Mouse (Mus musculus) embryo, embryonic 9.5 days (tissue): Measurements from ENCODE around the gene Igfn1.

ENCODE experiments used
- DNase-seq: peaks from one replicate; pipeline ENCODE4 v3.0.0-alpha.2; 2017; ENCODE audit errors: extremely low spot score

Gene Igfn1

DNA sequence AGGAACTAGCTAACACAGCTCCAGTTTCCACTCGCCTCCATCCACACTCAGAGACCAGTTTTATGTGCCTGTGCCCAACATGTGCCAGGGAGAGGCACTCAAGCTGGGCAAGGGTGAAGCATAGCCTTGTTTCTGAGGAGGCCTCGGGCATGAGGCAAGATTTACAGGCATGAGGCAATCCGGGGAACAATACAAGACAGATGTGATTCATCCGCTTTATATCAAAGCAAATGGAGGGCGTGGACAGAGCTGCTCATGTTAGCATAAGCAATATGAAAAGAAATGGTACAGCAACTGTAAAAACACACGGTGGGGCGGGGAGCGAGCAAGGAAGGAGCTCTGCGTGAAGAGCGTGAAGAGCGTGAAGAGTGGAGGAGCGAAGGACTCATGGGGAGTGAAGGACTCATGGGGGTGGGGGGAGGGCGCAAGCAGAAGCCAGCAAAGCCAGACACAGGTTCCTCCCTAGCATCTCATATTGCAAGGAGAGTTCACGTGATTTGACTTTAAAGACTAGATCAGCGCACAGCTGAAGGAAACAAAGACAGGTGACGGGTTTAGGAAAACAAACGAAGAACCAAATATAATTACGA, 72.3 kb downstream of the Igfn1 start:
- DNase-seq, result no peak

DNA sequence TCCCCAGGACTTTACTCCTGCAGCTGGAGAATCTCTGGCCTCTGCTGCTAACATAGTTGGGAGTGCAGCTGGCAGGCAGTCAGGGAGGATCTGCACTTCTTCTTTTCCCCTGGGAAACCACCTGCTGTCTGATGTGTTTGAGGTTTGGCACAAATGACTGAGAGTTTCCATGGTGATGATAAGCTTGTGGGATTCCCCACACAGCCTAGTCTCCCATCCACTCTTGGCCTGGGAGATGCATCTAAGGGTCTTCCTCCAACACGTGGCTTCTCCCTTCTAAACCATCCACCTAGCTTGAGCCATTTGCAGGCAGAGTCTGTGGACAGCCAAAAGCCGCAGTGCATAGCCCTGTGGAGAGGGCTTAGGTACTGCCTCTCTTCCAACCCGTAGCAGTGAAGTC, 76.3 kb downstream of the Igfn1 start:
- DNase-seq, result no peak

DNA sequence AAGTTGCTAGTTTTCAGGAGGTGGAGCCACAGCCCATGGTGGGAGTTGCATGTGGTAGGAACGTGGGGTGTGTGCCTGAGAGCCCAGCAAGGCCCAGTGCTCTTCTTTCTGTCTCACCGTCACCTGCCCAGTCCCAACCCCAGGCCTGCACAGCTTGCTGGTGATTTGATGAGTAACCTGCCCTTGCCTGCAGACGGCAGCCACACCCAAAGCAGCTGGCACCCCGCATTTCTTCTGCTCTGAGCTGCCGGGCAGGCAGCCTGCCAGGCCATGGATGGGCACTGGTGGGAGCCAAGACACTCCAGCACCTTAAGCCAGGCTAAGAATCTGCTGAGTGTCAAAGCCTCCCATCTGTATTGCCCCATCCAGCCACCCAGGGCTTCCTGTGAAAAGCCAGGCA, 80.3 kb downstream of the Igfn1 start:
- no peak for DNase-seq

DNA sequence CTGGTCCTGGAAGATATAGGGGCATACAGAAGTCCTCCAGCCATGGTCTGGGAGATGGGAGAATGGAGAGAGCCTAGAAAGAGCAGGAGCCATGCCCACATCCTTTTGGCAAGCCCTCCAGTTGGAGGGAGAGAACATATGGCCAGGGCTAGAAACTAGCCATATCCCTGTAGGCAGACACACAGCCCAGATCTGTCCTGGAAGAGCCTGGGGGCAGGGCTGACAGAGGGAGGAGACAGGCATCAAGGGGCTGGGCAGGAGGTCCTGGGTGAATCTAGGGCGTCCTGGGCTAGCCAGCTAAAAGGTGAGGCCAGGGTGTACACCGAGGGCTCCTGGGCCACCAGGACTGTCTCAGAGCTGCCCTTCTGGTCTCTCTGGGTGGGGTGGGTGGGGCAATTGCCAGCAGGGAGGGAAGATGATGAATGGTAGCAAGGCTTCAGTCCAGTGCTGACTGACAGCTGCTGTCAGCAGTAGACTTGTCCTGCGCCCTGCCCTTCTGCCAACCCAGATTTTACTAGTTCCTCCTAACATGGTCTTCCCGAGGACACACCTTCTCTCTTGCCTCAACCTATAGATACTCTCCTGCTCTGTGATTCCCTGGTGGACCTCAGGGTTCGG, 81.7 kb downstream of the Igfn1 start:
- DNase-seq, result no peak

DNA sequence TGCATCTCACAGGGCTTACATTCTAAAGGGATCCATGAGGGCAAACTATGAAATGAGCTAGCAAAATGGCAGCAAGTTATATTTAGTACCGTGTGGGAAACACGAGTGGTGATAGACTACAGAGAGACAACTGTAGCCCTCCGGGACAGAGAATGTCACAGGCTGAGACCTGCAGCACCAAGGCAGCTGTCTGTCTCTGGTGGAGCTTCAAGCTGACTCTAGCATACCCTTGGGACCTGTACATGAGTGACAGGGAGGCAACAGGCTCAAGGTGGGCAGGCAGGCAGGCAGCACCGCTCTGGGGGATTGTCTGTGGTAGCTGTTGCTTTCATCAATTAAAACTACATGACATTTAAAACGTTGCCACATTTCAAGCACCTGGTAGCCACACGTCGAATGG, 82.9 kb downstream of the Igfn1 start:
- DNase-seq, result no peak

DNA sequence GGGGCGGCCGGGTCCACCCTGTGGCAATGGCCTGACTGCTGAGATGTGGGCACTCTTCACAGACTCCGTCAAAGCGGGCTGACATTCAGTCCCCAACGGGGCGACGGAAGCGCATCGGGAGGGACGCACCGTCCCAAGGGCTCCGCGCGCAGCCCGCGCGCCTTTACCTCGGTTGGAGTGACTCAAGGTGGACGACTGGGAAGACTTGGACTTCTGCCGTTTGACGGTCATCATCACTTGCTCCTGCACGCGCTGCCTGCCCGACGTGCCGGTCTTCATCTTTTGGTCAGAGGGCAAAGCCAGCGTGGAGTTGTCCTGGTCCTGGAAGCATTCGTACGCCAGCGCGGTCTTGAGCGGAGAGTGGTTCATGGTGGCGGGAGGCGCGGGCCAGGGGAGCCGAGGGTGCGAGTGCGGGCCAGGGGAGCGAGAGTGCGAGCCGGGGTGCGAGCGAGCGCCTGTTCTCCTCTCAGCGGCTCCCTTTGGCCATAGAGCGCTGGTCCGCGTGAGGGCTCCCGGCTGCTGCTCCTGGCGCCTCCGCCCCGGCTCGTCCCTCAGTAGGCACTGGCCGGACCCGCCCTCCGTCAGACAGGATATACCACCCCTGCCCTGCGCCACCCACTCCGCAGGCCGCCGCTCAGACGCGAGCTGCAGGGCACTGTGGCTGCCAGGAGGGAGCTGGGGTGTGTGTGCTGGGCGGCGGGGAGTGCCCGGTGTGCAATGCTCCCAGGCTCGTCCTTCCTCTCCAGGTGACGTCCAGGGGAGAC, 87.3 kb downstream of the Igfn1 start, which contains the start of gene Pkp1:
Pkp1 (minus strand) TSS at position 564 of the 764 bp plus-strand sequence.
- peak; percentile 19 for DNase-seq

DNA sequence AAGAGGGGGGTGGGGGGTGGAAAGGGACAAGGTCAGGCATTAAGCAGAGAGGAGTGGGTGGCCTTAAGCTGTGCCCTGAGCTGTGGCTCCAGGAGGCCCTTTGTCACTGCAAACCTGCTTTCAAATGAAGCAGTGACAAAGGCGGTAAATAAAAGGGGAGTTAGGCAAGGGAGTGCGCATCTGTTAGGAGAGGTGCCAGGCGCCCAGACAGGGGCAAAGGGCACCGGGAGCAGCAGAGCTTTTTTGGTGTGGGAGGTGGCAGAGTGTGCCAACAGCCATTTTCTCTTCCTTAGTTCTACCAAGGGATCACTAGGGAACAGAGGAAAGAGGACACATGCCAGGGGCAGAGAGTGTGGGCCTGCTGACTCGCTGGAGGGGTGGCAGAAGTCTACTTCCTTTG, 88.9 kb downstream of the Igfn1 start:
- no peak for DNase-seq

DNA sequence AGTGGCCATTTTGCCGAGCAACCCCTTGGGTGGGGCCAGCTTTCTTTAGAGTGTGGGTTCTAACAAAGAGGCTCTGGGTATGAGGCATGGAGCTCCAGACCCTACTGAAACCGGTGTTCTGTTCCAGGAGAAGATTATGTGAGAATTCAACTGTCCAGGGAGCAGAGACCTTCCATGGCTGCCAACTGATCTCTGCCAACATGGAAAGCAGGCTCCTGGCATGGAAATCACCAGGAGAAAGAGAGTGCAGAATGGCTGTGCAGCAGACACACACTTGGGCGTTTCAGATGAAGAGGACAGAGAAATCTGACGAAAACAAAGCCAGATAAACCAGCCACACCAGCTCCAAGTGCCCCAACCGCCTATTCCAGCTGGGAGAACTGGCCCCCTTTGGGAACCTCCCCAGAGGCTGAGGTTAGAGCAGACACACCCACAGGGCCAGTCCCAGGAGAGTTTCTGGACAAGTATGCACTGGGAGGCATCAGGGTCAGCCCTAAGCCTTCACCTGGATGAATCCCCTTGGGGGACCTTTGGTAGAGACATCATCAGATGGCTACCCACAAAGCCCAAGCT, 89.6 kb downstream of the Igfn1 start:
- DNase-seq, result no peak

DNA sequence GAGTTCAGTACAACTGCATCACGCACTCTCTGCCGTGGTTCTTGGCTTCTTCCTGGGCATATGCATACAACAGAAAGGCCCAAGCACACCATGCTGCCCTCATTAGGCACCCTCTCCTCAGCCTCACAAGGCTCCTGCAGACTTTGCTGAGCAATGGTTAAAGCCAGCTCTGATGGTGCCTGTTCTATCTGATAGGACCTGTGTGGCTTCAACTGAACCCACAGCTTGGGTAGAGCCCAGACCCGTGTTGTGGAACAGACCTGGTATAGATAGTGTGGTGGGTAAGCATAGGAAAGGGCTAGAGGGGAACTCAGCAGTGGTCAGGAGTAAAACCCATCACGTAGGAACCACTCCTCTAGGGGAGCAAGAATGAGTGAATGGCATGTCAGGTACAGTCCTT, 92.5 kb downstream of the Igfn1 start:
- no peak for DNase-seq

DNA sequence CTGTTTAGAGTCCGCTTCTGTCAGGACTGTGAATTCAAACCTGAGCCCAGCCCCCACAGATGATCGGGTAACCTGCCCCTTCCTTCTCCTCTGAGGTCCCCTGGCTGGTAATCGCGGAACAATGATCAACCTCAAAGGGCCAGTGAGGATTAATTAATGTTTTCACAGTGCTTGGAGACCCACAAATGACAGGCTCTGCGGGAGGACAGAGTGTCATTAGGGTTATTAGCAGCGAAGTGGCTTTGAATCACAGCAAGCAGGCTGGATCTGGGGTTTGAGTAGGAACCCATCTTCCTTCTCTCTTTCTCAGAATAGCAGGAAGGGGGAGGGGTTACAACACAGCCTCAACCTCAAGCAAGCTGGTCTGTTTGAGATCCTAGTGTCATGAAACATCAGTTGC, 96.8 kb downstream of the Igfn1 start:
- no peak for DNase-seq

DNA sequence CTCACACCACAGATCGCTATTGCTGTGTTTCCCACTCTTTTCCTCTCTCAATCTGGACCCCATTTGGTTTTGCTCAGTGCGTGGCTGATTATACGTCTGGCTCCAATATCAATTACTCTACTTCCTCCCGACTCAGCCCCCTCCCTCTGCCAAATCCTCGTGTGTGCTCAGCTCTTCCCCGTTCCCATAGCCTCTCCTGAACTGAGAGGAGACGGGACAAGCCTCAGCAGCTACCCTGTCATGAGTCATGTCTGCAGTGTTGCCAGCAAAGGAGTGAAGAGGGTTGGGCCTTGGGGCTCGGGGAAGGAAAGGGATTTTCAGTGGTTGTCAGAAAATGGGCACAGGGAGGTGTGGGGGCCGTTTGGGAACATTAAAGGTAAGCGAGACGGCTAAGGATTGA, 99.4 kb downstream of the Igfn1 start:
- DNase-seq, result no peak
